Mouse (Mus musculus) heart, embryonic 11.5 days (tissue): ENCODE measurements around the gene Kmt5a. TPM values are rescaled to one million over a fixed set of nuclear protein-coding genes. Genes with fewer than 3 reads are reported as not detected.
A peak's percentile ranks its signal among the peaks of the same experiment; 100 is the strongest.
"Not testable (repeated sequence)": the region's sequence is repeated elsewhere in the genome, so short reads cannot be mapped to it uniquely, and the experiment has no call there.

ENCODE experiments used
- ATAC-seq: fragments of 200-750 bp; cut with Nextera tagmentation; replicated peaks from 2 replicates; pipeline ENCODE4 v1.8.0; 2017; ENCODE audit warnings: moderate library complexity; ENCODE audit not compliant: insufficient number of reproducible peaks, low FRiP score, low TSS enrichment
- H3K27ac ChIP-seq: fragments of 300-500 bp; sonication (generic); 2 replicates; pipeline ENCODE4 v1.5.1; 2014; ENCODE audit warnings: mild to moderate bottlenecking, low read depth, low read length
- H3K27me3 ChIP-seq: fragments of 300-500 bp; sonication (generic); 2 replicates; pipeline ENCODE4 v1.6.1; 2014; ENCODE audit warnings: mild to moderate bottlenecking, low read length, mixed read lengths; ENCODE audit not compliant: control insufficient read depth, insufficient read depth
- H3K36me3 ChIP-seq: fragments of 300-500 bp; sonication (generic); 2 replicates; pipeline ENCODE4 v1.6.1; 2014; ENCODE audit warnings: mild to moderate bottlenecking, low read length, moderate library complexity, mixed read lengths; ENCODE audit not compliant: control insufficient read depth, insufficient read depth
- H3K4me1 ChIP-seq: fragments of 300-500 bp; sonication (generic); 2 replicates; pipeline ENCODE4 v1.6.1; 2014; ENCODE audit warnings: low read length; ENCODE audit not compliant: control insufficient read depth, insufficient read depth
- H3K4me2 ChIP-seq: fragments of 300-500 bp; sonication (generic); 2 replicates; pipeline ENCODE4 v1.6.1; 2014; ENCODE audit warnings: mild to moderate bottlenecking, moderate library complexity
- H3K4me3 ChIP-seq: fragments of 300-500 bp; sonication (generic); 2 replicates; pipeline ENCODE4 v1.5.1; 2014; ENCODE audit warnings: low read depth, low read length
- H3K9ac ChIP-seq: fragments of 300-500 bp; sonication (generic); 2 replicates; pipeline ENCODE4 v1.6.1; 2014; ENCODE audit warnings: mild to moderate bottlenecking, low read depth, low read length, moderate library complexity
- H3K9me3 ChIP-seq: fragments of 300-500 bp; sonication (generic); replicated peaks from 2 replicates; pipeline ENCODE4 v1.6.1; 2016; ENCODE audit warnings: low read length; ENCODE audit not compliant: control insufficient read depth
- WGBS: fragments of 180-500 bp; shearing (Covaris S2); extraction: QIAGEN DNeasy Blood & Tissue Kit; methylation state at CpG from one replicate; pipeline ENCODE4 v1.1.7; 2014; ENCODE audit not compliant: insufficient replicate concordance; 5-methylcytosine and 5-hydroxymethylcytosine counted together
- polyA plus RNA-seq: library from polyadenylated mRNA; unstranded; fragments of >200 nt; fragmentation: Nextera tagmentation; extraction: Ambion mirVana; gene quantifications from 2 replicates; pipeline ENCODE4 v1.2.1, GENCODE M21; 2014

Kmt5a gene
- polyA plus RNA-seq, 1 experiment from 2014 or later, result 93.9 TPM

- Histone ChIP-seq H3K9me3 (no peaks in the 10 kb centered on the region), H3K4me2 (no peak overlapping the region), H3K9ac (peak overlapping the region; percentile 30; the same call in 1 of the 2 replicates), H3K4me3 (no peak overlapping the region), H3K4me1 (peaks cover 9% of the 10 kb centered on the region), H3K27me3 (no peaks in the 10 kb centered on the region), H3K36me3 (peaks cover 64% of the 10 kb centered on the region), H3K27ac (no peak overlapping the region; the same call in 1 of the 2 replicates)
- ATAC-seq, result no peak
- 73% methylated on average over 15 of the region's 15 CpGs for WGBS
Measured at GRCm38 (mm10) chr5:124452494-124453228, 12.9 kb downstream of the Kmt5a start.

- no peaks in the 10 kb centered on the region for H3K27me3 ChIP-seq
- H3K4me3 ChIP-seq, result no peak overlapping the region
- WGBS, result 84% methylated on average over 13 of the region's 13 CpGs
- H3K27ac ChIP-seq, result no peak overlapping the region; the same call in 1 of the 2 replicates
- no peaks in the 10 kb centered on the region for H3K9me3 ChIP-seq
- ATAC-seq, result no peak
- H3K9ac ChIP-seq, result no peak overlapping the region
- H3K4me1 ChIP-seq, result peaks cover 6% of the 10 kb centered on the region; the same call in 1 of the 2 replicates
- no peak overlapping the region for H3K4me2 ChIP-seq
- peaks cover 65% of the 10 kb centered on the region for H3K36me3 ChIP-seq
Measured at GRCm38 (mm10) chr5:124453339-124454081, 13.8 kb downstream of the Kmt5a start.

GRCm38 (mm10) chr5:124454082-124454419, 14.3 kb downstream of the Kmt5a start:
- Histone ChIP-seq H3K27ac (no peak overlapping the region), H3K4me1 (peaks cover 5% of the 10 kb centered on the region; the same call in 1 of the 2 replicates), H3K9me3 (no peaks in the 10 kb centered on the region), H3K9ac (no peak overlapping the region), H3K4me3 (no peak overlapping the region), H3K36me3 (peaks cover 63% of the 10 kb centered on the region), H3K4me2 (no peak overlapping the region), H3K27me3 (no peaks in the 10 kb centered on the region)
- WGBS, result 78% methylated on average over 1 of the region's 1 CpGs
- no peak for ATAC-seq

- H3K9me3 ChIP-seq, result no peaks in the 10 kb centered on the region
- no peak overlapping the region for H3K4me3 ChIP-seq
- 91% methylated on average over 6 of the region's 6 CpGs for WGBS
- no peak for ATAC-seq
- no peak overlapping the region for H3K9ac ChIP-seq
- H3K27me3 ChIP-seq, result no peaks in the 10 kb centered on the region
- H3K27ac ChIP-seq, result no peak overlapping the region
- H3K4me2 ChIP-seq, result no peak overlapping the region
- H3K4me1 ChIP-seq, result peaks cover 5% of the 10 kb centered on the region; the same call in 1 of the 2 replicates
- H3K36me3 ChIP-seq, result peaks cover 61% of the 10 kb centered on the region
Measured at GRCm38 (mm10) chr5:124456762-124457161, 17.0 kb downstream of the Kmt5a start.

- H3K27me3 ChIP-seq, H3K4me3 ChIP-seq, H3K27ac ChIP-seq, ATAC-seq, H3K4me1 ChIP-seq, H3K9me3 ChIP-seq, H3K4me2 ChIP-seq, H3K9ac ChIP-seq: not testable (repeated sequence)
- 89% methylated on average over 14 of the region's 14 CpGs for WGBS
- H3K36me3 ChIP-seq, result peaks cover 48% of the 10 kb centered on the region
Measured at GRCm38 (mm10) chr5:124460922-124461321, 21.2 kb downstream of the Kmt5a start.

- 88% methylated on average over 8 of the region's 8 CpGs for WGBS
- H3K9me3 ChIP-seq, result no peaks in the 10 kb centered on the region
- H3K4me2 ChIP-seq, result no peak overlapping the region
- H3K4me3 ChIP-seq, result no peak overlapping the region
- ATAC-seq, result no peak
- no peak overlapping the region for H3K9ac ChIP-seq
- peaks cover 37% of the 10 kb centered on the region for H3K36me3 ChIP-seq
- no peaks in the 10 kb centered on the region for H3K4me1 ChIP-seq
- no peaks in the 10 kb centered on the region for H3K27me3 ChIP-seq
- H3K27ac ChIP-seq, result no peak overlapping the region
Measured at GRCm38 (mm10) chr5:124462297-124463025, 22.7 kb downstream of the Kmt5a start.

GRCm38 (mm10) chr5:124463462-124463861, 23.7 kb downstream of the Kmt5a start:
- ATAC-seq, result no peak
- H3K36me3 ChIP-seq, result peaks cover 29% of the 10 kb centered on the region
- WGBS, result 79% methylated on average over 5 of the region's 5 CpGs

GRCm38 (mm10) chr5:124464905-124465304, 25.2 kb downstream of the Kmt5a start:
- no peaks in the 10 kb centered on the region for H3K4me1 ChIP-seq
- no peaks in the 10 kb centered on the region for H3K27me3 ChIP-seq
- no peaks in the 10 kb centered on the region for H3K9me3 ChIP-seq
- no peak for ATAC-seq
- H3K36me3 ChIP-seq, result peaks cover 22% of the 10 kb centered on the region
- H3K27ac ChIP-seq, result no peak overlapping the region
- no peak overlapping the region for H3K9ac ChIP-seq
- H3K4me2 ChIP-seq, result no peak overlapping the region
- H3K4me3 ChIP-seq, result no peak overlapping the region

More at GRCm38 (mm10) chr5:124463462-124463861, 23.7 kb downstream of the Kmt5a start:
- no peak overlapping the region for H3K27ac ChIP-seq
- no peaks in the 10 kb centered on the region for H3K9me3 ChIP-seq
- no peaks in the 10 kb centered on the region for H3K4me1 ChIP-seq
- no peak overlapping the region for H3K4me3 ChIP-seq
- no peaks in the 10 kb centered on the region for H3K27me3 ChIP-seq
- H3K9ac ChIP-seq, result no peak overlapping the region
- no peak overlapping the region for H3K4me2 ChIP-seq
